Mouse (Mus musculus) embryonic facial prominence, embryonic 12.5 days (tissue): ENCODE measurements around the gene Kif26b. TPM values are rescaled to one million over a fixed set of nuclear protein-coding genes. Genes with fewer than 3 reads are reported as not detected.

ENCODE experiments used
- ATAC-seq: fragments of 200-750 bp; cut with Nextera tagmentation; 2 replicates; pipeline ENCODE4 v1.8.0; 2017; ENCODE audit not compliant: insufficient number of reproducible peaks, insufficient read depth, low FRiP score, low TSS enrichment
- H3K27ac ChIP-seq: fragments of 300-500 bp; sonication (generic); 2 replicates; pipeline ENCODE4 v1.5.1; 2016; ENCODE audit warnings: mild to moderate bottlenecking
- H3K27me3 ChIP-seq: fragments of 300-500 bp; sonication (generic); 2 replicates; pipeline ENCODE4 v1.6.1; 2016; ENCODE audit warnings: mild to moderate bottlenecking, moderate library complexity
- H3K36me3 ChIP-seq: fragments of 300-500 bp; sonication (generic); 2 replicates; pipeline ENCODE4 v1.6.1; 2016; ENCODE audit warnings: mild to moderate bottlenecking
- H3K4me1 ChIP-seq: fragments of 300-500 bp; sonication (generic); 2 replicates; pipeline ENCODE4 v1.6.1; 2016
- H3K4me2 ChIP-seq: fragments of 300-500 bp; sonication (generic); replicated peaks from 2 replicates; pipeline ENCODE4 v1.6.1; 2016; ENCODE audit warnings: mild to moderate bottlenecking, moderate library complexity
- H3K4me3 ChIP-seq: fragments of 300-500 bp; sonication (generic); 2 replicates; pipeline ENCODE4 v1.5.1; 2016; ENCODE audit warnings: mild to moderate bottlenecking
- H3K9ac ChIP-seq: fragments of 300-500 bp; sonication (generic); 2 replicates; pipeline ENCODE4 v1.6.1; 2016; ENCODE audit warnings: mild to moderate bottlenecking, moderate library complexity
- H3K9me3 ChIP-seq: fragments of 300-500 bp; sonication (generic); 2 replicates; pipeline ENCODE4 v1.6.1; 2016; ENCODE audit warnings: mild to moderate bottlenecking, moderate library complexity
- WGBS: fragments of 180-500 bp; shearing (Covaris S2); methylation state at CpG from one replicate; pipeline ENCODE4 v1.1.7; 2016; 5-methylcytosine and 5-hydroxymethylcytosine counted together
- polyA plus RNA-seq: library from polyadenylated mRNA; unstranded; fragments of >200 nt; fragmentation: Nextera tagmentation; extraction: Ambion mirVana; gene quantifications from 2 replicates; pipeline ENCODE4 v1.2.1, GENCODE M21; 2016

The Kif26b gene
- 32.0 and 34.3 TPM in 2 replicates for polyA plus RNA-seq

DNA sequence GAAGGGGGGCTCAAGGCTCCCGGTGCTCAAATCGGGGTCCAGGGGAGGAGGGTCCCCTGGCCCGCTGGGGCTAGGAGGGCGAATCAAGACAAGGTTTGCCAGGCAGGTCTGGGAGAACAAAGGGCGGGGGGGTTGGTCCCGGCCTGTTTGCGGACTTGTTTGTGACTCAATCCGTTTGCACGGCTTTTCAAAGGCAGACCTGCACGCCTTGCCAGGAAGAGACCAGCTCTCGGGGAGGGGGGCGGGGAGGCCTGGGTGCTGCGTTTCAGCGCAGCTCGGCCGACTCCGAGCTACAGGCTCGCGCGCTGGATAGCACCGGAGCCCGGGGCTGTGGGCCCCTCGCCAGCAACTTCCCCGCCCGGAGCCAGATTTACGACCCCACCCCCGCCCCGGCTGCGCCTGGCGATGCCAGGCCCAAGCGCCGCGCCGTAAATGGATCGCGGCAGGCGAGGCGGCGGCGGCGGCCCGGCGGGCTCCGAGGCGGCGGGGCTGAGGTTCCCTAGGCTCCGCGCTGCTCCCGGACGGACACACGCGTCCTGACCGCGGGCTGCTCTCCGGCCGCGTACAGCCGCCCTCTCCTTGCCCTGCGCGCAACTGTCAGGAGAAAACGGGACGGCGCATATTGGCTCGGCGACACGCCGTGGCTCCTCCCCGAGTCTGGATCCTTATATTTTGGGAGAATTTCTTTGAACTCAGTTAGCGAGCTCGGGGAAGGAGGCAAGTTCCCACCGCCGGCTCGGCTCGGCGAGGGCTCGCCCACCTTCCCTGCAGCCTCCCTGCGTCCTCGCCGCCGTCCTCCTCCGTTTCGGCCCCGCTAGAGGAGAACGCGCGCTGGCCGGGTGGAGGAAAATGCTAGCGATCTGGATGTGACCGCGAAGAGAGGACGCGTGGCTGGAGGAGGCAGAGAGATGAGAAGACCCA, at the start of gene Kif26b:
TSS of gene Kif26b (plus strand) at position 695 of the 921 bp plus-strand sequence.
- peak within 1 kb of the TSS; percentile 76 for H3K4me3 ChIP-seq
- H3K4me1 ChIP-seq, result peaks cover 9% of the 10 kb centered on the region; the same call in 1 of the 2 replicates
- no peaks in the 10 kb centered on the region for H3K9me3 ChIP-seq
- peak within 1 kb of the TSS; percentile 97 for H3K4me2 ChIP-seq
- peak within 1 kb of the TSS; percentile 89 for H3K27ac ChIP-seq
- under 1% methylated on average over 92 of the region's 92 CpGs for WGBS
- peak; percentile 68 for ATAC-seq
- peaks cover 4% of the 10 kb centered on the region; the same call in 1 of the 2 replicates for H3K27me3 ChIP-seq
- no peaks in the 10 kb centered on the region for H3K36me3 ChIP-seq
- peak within 1 kb of the TSS; percentile 82 for H3K9ac ChIP-seq

DNA sequence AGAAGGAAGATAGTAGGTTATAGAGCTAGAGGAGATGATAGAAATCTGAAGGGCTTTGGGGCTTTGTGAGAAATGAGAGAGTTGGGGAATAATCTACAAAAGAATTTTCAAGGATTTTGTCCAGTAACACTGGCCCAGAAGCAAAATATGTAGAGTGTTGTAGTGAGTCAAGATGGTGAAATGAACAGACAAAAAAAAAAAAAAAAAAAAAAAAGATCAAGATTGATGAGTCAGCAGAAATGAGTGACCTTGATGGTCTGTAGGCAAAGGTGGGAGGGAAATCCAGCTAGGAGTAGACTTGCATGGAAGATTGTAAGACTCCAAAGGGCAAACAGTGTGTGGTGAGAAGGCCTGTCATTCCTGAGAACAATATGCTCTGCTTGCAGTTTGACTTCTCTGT, 45.1 kb upstream of the Kif26b start:
- no peaks in the 10 kb centered on the region for H3K36me3 ChIP-seq
- no peaks in the 10 kb centered on the region for H3K27me3 ChIP-seq
- no peak overlapping the region for H3K9ac ChIP-seq
- H3K4me1 ChIP-seq, result no peaks in the 10 kb centered on the region
- no peak overlapping the region for H3K4me2 ChIP-seq
- ATAC-seq, result no peak
- H3K4me3 ChIP-seq, result no peak overlapping the region
- H3K9me3 ChIP-seq, result no peaks in the 10 kb centered on the region
- no peak overlapping the region for H3K27ac ChIP-seq

DNA sequence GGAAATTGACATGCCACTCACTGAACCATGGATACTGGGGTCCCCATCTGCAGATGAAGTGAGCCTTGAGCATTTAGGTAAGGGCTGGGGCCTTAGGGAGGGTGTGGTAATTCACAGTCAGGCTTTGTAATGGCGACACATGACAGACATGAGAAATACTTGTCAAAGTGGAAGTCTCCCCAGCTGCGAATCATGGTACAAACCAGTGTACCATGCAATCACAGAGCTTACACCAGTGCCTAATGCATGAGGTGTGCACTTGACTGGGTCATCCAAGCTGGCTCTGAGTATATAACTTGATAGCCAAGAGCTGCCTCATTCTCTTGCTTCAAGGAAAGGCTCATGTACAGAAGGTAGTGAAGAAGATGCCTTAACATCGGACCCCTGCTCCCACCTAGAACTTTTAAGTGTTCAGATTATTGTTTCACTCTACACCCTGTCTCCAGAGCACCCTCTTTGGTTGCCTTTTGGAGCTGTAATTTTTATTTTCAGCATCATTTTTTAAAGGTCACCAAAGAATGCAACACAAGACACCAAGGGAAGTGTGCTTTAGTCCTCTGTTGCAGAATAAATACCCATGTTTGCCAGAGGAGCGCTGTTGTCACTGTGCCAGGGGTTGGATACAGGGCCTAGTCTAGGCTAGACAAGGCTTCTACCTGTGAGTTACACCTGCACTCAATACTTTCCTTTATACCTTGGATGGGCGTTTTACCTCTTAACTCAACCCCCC, 43.6 kb upstream of the Kif26b start:
- Histone ChIP-seq H3K36me3 (no peaks in the 10 kb centered on the region), H3K4me1 (no peaks in the 10 kb centered on the region), H3K27me3 (no peaks in the 10 kb centered on the region), H3K4me3 (no peak overlapping the region), H3K9ac (no peak overlapping the region), H3K9me3 (no peaks in the 10 kb centered on the region), H3K27ac (no peak overlapping the region), H3K4me2 (no peak overlapping the region)
- 82% methylated on average over 5 of the region's 5 CpGs for WGBS
- ATAC-seq, result no peak

DNA sequence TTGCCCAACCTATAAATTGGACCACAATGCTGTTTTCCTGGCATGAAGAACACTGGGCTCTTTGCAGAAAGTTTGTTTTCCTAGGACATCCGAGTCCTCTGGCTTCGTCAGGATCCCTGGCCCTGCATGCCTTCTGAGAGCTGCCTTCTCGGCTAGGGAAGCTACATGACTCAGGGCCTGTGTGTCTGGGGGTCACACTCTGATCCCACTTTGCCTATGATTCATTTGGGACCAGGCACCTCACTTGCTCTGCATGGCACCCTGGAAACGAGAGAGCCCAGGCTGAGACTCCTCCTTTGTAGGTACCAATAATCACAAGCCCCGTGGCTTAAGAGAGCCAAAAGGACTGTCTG, 43.1 kb upstream of the Kif26b start:
- Histone ChIP-seq H3K4me1 (no peaks in the 10 kb centered on the region), H3K9ac (no peak overlapping the region), H3K4me3 (no peak overlapping the region), H3K9me3 (no peaks in the 10 kb centered on the region), H3K27me3 (no peaks in the 10 kb centered on the region), H3K27ac (no peak overlapping the region), H3K36me3 (no peaks in the 10 kb centered on the region), H3K4me2 (no peak overlapping the region)
- WGBS, result 68% methylated on average over 5 of the region's 5 CpGs
- ATAC-seq, result no peak

DNA sequence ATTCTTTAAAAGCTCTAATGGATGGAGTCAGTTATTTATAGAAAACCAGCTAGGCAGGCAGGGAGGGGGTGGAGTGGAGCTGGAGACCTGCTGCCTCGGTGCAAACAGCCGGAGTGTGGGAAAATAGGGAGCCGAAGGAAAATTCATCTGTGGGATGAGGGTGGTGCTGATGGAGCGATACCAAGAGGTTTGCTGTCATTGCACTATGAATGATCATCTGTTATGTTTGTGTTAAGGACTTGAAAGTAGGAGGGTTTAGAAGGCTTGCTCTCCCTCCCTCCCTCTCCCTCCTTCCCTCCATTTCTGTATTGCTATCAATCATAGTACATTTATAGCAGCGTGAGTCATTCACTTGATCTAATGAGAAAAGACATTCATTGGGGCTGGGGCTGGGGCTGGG, 42.1 kb upstream of the Kif26b start:
- Histone ChIP-seq H3K4me2 (no peak overlapping the region), H3K4me3 (no peak overlapping the region), H3K9me3 (no peaks in the 10 kb centered on the region), H3K27ac (no peak overlapping the region), H3K27me3 (no peaks in the 10 kb centered on the region), H3K9ac (no peak overlapping the region), H3K4me1 (no peaks in the 10 kb centered on the region), H3K36me3 (no peaks in the 10 kb centered on the region)
- ATAC-seq, result no peak
- 78% methylated on average over 5 of the region's 5 CpGs for WGBS

DNA sequence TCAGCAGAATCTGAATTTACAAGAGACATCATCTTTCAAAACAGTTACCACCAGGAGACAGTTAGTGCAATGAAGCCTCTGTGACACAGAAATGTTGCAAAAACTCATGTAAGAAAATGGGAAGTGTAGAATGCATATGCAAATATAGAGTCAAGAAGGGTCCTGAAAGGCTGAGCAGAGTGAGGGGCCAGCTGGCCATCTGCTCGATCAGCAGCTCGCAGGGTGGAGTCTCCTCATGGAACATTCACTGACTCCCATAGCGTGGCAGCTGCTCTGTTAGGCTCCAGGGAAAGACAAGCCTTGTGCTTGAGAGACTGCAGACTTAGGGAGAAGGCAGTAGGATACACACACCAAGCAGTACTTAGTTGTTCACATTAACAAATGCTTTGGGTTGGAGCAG, 39.8 kb upstream of the Kif26b start:
- H3K27ac ChIP-seq, result peak overlapping the region; percentile 42; the same call in 1 of the 2 replicates

DNA sequence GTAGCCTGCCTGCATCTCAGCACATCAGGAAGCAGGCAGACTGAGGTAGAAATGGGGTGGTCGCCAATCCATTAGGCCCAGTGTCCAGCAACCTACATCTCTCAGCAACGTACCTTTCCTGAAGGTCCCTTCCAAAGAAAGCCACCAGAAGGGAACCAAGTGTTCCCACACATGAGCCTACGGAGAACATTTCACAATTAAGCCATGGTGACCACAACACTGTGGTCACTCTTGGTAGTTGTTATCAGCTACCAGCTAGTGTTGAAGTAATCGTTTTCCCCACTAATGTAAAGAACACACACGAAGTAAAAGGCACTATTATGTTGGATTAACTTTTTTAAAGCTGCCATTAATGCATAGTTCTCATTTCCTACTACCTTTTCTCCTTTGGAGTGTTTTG, 37.2 kb upstream of the Kif26b start:
- Histone ChIP-seq H3K4me2 (no peak overlapping the region), H3K4me3 (no peak overlapping the region), H3K27me3 (no peaks in the 10 kb centered on the region), H3K27ac (no peak overlapping the region), H3K36me3 (no peaks in the 10 kb centered on the region), H3K9ac (no peak overlapping the region), H3K9me3 (no peaks in the 10 kb centered on the region), H3K4me1 (no peaks in the 10 kb centered on the region)
- ATAC-seq, result no peak
- WGBS, result 88% methylated on average over 5 of the region's 5 CpGs

More for the DNA sequence above, 39.8 kb upstream of the Kif26b start:
- Histone ChIP-seq H3K4me3 (no peak overlapping the region), H3K9me3 (no peaks in the 10 kb centered on the region), H3K27me3 (no peaks in the 10 kb centered on the region), H3K4me2 (no peak overlapping the region), H3K9ac (no peak overlapping the region), H3K36me3 (no peaks in the 10 kb centered on the region), H3K4me1 (no peaks in the 10 kb centered on the region)
- no peak for ATAC-seq
- WGBS, result 18% methylated on average over 3 of the region's 3 CpGs

DNA sequence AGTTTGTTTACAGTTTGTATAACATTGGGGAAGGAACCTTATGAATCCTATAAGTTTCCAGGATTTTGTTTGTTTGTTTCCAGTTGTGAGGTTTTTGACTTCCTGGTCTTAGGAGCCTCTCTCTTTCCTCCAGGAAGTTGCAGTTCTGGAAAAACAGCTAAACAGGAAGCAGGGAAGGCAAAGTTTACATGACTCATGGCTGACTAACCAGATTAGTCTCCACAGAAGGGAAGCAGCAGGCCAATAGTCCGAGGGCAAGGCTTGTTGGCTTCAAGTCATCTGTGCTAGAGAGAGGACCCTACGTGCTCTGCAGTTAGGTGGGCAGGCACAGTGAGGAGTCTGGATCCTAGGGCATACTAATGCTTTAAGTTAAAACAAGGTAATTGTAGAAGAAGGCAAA, 36.4 kb upstream of the Kif26b start:
- no peak overlapping the region for H3K4me2 ChIP-seq
- H3K27ac ChIP-seq, result no peak overlapping the region
- H3K27me3 ChIP-seq, result no peaks in the 10 kb centered on the region
- H3K4me1 ChIP-seq, result no peaks in the 10 kb centered on the region
- no peak overlapping the region for H3K9ac ChIP-seq
- WGBS, result 74% methylated on average over 2 of the region's 2 CpGs
- H3K9me3 ChIP-seq, result no peaks in the 10 kb centered on the region
- H3K4me3 ChIP-seq, result no peak overlapping the region
- H3K36me3 ChIP-seq, result no peaks in the 10 kb centered on the region
- ATAC-seq, result no peak

DNA sequence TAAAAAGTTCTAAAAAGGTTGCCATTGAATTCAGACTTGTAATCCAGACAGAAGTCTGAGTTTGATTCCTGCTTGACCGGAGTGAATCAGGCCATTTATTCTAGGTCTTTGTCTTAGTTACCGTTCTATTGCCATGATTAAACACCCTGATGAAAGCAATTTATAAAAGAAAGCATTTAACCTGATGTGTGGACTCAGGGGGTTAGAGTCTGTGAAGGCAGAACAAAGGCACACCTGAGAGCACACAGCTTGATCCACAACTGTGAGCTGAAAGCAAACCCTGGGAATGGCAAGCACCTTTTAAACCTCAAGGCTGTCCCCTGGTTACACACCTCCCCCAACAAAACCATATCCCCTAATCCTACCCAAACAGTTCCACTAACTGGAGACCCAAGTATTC, 32.7 kb upstream of the Kif26b start:
- no peaks in the 10 kb centered on the region for H3K4me1 ChIP-seq
- no peaks in the 10 kb centered on the region for H3K27me3 ChIP-seq
- H3K9me3 ChIP-seq, result no peaks in the 10 kb centered on the region
- H3K27ac ChIP-seq, result no peak overlapping the region
- H3K4me2 ChIP-seq, result no peak overlapping the region
- no peak overlapping the region for H3K4me3 ChIP-seq
- no peak overlapping the region for H3K9ac ChIP-seq
- no peak for ATAC-seq
- no peaks in the 10 kb centered on the region for H3K36me3 ChIP-seq
- WGBS, result 71% methylated on average over 2 of the region's 2 CpGs

DNA sequence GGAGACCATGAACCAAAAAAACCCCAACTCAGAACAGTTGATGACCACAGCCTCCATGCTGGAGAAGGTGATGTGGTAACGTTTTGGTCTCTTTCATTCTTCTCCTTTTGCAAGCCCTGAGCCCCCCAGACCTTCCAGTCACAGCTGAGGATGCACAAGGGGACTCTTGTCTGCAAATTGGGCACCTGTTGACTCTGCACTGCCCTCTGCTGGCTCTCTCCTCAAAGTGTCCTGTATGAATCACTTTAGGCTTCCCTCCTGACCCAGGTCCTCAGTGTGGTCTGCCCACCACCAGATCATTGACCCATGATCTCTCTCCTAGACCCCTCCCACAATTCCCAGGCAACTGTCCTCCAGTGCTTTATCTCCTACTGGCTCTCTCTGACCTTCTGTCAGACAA, 32.1 kb upstream of the Kif26b start:
- Histone ChIP-seq H3K27ac (no peak overlapping the region), H3K9me3 (no peaks in the 10 kb centered on the region), H3K4me3 (no peak overlapping the region), H3K4me2 (no peak overlapping the region), H3K27me3 (no peaks in the 10 kb centered on the region), H3K36me3 (no peaks in the 10 kb centered on the region), H3K4me1 (no peaks in the 10 kb centered on the region), H3K9ac (no peak overlapping the region)
- WGBS, result 32% methylated on average over 1 of the region's 1 CpGs
- ATAC-seq, result no peak

DNA sequence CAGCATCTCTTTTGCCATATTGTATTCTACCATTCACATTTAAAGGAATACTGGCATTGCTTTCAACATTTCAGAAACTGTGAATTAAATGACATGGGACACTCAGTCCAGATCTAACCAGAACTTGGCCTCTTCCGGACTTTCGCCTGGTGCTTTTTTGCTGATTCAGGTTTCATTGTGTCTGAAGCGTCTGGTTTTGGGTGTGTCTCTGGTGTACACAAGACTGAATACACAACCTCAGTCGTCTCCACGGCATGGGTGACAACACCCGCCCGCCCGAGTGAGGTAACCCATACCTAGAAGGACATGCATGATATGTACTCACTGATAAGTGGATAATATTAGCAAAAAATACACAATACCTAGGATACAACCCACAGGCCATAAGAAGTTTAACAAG, 22.0 kb upstream of the Kif26b start:
- H3K36me3 ChIP-seq, result no peaks in the 10 kb centered on the region
- ATAC-seq, result no peak
- H3K27me3 ChIP-seq, result no peaks in the 10 kb centered on the region
- H3K4me2 ChIP-seq, result no peak overlapping the region
- H3K9me3 ChIP-seq, result no peaks in the 10 kb centered on the region
- H3K4me3 ChIP-seq, result no peak overlapping the region
- no peaks in the 10 kb centered on the region for H3K4me1 ChIP-seq
- no peak overlapping the region for H3K27ac ChIP-seq
- 89% methylated on average over 8 of the region's 8 CpGs for WGBS
- no peak overlapping the region for H3K9ac ChIP-seq
